Mouse (Mus musculus) urinary bladder, adult 18-20 months (tissue): Measurements from ENCODE around the gene 3110009E18Rik.
A peak's percentile ranks its signal among the peaks of the same experiment; 100 is the strongest.

Experiments used
- DNase-seq, 2 experiments: peaks; one replicate each; pipeline ENCODE4 v3.0.0; 2022; ENCODE audit warnings: low spot score in 2 of 2, mixed read lengths in 2 of 2

3110009E18Rik gene

DNA sequence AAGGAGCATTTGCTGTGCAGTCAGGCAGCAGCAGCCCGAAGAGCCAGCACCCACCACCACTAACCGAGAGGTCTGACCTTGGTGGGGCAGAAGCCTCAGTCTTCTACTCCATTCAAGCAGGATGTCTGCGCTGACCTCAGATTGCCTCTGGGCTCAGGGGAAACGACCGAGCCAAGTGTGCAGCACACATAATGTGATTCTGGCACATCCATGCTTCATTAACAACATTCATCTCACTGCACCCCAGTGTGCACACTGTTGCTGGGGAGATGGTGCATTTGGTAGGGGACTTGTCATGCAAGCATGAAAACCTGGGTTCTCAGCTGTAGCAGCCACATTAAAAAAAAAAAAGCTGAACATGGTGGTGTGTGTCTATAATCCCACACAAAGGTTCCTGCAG is 75.0 kb downstream of the 3110009E18Rik start:
- no peak for DNase-seq

DNA sequence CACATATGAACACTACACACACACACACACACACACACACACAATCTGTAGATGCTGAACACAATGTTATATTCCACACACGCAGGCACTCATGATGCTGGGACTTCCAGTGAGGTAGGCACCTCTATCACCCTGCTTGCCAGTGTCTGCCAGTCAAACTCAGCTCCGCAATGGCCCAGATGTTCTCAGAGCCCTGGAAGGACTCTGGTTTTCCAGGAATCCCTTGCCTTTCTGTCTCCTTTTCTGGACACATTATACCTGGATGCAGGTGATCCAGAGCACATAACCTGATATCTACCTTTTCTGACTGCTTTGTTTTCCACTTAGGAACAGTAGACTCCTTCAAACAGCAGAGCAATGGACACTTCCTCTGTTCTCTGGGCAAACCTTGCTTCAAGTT is 75.7 kb downstream of the 3110009E18Rik start:
- DNase-seq: no peak

DNA sequence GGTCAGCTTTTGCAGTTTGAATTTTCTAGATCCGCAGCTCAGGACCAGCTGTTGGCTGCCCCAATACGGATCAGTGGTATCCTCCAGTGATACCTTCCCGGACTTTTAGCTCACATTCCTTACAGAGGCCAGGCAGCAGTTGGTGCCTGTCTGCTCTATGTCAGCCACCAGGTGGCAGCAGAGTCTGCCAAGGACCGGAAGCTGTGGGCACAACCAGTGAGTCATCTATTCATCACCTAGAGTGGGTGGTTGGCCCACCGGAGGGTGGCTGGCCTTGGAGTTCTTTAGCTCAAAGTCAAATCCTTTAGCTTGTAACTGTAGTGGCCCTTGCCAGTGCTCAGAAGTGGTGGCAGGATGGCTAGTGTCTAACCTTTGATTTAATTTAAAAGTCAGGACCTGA is 76.2 kb downstream of the 3110009E18Rik start:
- peak; percentile 54 to 60 for DNase-seq

DNA sequence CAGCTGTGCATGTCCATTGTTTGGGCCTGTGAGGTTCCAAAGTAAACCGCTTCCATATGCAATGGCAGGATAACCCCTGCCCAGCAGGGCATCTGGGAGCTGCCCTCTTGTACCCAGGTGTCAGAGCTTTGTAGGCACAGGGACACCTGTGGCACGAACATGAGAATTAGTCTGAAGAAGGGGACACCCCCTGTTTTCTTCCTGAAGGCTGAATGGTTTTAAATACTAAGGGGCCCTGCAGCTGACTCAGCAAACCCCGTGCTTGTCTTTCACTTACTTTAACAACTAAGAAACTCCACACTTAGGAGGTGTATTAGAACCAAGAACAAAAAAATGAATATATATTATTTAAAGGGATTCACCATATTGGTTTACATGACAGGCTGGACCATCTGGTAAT is 77.2 kb downstream of the 3110009E18Rik start:
- DNase-seq: no peak

DNA sequence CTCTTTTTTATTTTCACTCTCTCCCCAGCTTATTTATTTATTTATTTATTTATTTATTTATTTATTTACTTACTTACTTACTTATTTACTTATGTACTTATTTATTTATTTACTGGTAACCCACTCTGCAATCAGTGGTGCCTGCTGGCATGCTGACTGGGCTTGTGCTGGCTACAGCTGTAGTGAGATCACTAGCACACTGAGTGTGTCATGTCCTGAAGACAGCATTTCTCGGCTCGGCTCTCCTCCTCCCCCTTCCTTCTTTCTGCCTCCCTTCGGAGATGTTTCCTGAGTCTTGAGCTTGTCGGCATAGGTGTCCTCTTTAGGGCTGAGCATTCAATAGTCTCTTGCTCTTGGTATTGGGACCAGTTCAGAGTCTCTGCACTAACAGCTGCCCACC is 78.0 kb downstream of the 3110009E18Rik start:
- DNase-seq: no peak

DNA sequence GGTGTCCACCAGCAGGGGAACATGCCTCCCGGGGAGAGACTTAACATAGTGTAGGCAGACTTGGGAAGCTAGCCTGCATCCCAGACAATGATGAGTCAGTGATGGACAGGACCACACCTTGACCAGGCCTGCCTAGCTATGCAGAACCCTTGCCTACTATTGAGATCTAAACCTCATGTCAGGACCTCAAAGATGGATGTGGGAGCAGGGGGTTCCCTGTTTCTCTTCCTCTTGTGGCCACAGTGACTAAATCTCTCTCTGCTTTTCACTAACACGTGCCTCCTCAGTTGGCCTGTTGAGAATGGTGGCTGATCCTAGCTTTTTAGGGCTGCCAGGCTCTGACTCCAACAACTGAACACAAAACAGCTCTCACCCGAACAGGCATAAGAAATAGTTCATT is 81.6 kb downstream of the 3110009E18Rik start:
- DNase-seq: no peak

DNA sequence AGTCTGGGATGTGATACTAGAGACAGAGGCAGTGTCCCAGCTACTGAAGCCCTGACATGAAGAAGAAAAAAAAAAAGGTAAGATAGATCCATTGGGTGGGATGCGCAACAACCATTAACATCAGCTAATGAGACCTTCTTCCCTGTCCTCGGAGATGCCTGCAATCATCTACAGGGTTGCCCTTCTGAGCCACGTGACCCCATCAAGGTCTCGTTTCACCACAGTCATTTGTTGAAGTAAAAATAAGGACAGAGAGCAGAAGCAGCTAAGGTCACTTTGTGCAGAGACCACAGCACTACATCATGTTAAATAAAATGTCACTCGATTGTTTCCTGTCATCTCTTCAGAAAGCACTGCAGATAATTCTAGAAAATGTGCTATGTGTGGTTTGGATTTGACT is 82.8 kb downstream of the 3110009E18Rik start:
- no peak for DNase-seq

DNA sequence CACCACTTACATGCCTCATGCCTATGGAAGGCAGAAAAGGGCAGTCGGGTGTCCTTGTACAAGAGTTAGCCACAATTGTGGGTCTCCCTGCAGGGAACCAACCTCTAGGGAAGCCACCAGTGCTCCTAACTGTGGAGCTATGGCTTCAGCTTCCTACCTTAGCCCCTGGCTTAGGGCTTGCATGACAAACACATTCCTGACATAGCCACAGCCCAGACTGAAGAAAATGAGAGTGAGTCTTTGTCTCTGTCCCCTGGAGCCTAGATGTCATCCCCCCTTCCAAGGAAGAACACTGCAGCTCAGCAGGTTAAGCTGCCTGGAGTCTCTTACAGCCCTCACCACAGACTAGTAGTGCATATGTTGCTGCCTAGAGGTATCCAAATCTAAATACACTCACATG is 83.8 kb downstream of the 3110009E18Rik start:
- DNase-seq: no peak

DNA sequence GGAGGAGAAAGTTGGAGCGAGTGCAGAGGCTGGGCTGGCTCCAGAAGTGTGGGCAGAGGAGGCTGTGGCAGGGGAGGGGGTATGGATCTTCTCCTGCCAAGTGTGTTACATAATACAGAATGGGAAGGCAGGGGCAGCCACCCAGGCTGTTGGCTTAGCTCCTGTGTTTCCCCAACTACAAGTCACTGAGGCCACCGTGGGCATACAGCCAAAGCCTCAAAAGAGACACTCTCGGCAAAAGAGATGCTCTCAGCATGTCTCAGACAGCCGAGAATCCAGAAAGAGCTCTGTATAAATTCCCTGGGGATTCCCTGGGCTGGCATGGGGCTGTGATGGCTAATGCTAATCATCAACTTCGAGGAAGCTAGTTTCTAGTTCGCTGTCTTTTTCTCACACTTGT is 86.6 kb downstream of the 3110009E18Rik start:
- no peak for DNase-seq

DNA sequence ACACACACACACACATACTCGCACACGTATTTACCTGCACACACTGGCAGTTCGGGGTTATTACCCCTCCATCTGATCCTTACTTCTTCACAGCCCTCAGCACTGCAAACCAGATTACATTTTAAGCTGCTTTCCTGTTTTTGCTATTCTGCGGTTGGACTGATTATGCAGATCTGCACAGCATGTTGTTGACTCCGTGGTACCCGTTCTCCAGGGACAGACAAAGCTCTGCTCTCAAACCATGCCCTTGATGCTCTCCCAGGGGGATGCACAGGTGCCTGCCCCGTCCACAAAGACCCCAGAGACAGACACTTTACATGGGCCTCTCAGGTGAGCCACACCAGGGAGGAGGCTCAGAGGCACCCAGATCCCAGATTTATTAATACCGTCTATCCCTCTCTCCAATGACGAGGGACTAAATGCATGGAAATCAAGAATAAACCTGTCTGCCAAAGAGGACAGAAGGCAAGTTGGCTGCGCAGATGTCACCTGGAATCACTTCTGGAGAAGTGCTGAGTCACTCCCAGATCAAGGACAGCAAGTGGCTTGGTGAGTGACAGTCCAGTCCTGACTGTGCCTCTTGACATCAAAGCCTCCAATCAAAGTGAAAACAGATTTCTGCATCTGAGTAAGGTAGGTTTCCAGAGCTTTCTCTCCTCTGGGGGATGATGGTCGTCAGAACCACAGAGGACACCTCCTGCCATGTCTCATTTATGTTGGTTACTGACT is 87.7 kb downstream of the 3110009E18Rik start:
- no peak for DNase-seq

DNA sequence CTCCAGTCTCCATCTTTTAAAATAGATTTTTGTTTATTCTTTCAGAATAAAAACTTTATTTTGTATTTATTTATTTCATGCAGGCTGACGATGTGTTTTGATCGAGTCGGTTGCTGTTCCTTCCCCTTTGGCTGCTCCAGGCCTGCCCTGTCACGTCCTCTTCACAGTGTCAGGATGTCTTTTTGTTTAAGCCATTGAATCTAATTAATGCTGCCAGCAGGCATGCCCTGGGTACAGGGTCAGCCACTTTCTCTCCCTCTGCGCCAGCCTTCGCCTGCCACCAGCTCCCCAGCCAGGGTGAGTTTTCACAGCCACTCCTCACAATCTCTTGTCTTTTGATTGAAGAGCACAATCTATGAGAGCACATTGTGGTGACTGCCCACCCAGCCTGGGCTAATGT is 99.9 kb downstream of the 3110009E18Rik start:
- no peak for DNase-seq

DNA sequence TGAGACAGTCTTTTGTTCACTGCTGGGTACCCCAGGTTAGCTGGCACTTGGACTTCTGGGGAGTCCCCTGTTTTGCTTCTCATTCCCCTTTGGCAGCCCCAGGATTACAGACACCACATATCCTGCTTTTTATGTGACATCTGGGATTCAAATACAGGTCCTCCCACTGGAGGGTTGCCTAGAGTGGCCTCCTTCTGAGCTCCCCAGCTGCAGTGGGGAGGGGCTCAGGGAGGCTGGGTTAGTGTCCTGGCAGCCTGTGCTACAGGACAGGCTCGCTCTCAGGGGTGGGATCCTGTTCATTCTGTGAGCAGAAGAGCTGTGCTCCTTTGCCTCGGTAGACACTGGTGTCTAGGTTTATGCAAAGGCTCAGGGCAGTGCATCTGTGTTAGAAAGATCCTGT is 100.3 kb downstream of the 3110009E18Rik start:
- no peak for DNase-seq

DNA sequence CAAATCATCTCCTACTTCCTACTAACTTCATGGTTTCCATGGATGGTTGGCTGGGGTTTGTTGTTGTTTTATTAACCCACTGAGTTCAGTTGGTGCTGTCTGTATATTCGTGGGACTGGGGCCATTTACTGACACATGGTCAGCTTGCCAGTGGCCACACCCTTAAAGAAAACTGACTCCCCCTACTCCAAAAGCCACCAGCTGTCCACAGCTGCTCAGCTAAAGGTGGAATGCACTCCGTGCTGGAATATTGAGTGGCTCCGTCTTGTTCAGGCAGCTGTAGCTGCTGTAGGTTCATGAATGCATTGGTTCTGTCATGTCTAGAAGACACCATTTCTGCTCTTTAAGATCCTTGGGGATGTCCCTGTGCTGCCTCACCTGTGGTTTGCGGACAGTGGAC is 102.6 kb downstream of the 3110009E18Rik start:
- DNase-seq: no peak

DNA sequence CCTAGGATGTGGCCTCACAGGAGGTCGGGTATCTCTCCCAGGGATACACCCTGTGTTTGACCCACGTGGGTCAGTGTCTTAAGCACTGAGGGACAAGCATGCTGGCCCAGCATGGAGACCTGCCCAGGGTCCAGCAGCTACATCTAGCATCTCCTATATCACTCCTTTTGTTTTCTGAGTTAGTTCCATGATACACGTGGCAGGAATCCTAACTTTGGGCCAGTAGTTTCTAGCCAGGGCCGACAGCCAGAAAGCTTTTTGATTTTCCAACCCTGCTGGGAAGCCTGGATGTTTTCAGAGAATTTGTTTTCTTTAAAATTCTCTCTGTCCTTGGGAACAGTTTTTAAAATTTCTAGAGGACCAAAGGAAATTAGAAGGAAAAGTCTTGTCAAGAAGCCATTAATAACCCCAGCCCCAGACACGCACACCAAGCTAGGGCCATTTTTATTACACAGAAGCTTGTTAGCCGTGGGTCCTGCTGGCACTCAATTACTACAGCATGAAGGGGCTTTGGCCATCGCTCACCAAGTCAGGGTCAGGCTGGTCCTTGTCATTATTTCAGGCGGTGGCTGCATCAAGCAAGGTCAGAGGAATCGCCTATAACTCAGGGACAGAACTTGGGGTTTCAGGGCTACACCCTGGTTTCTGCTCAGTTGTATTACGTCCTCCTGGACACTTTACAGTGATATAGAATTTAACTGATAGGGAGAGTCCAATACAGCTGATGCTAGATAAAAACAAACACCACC is 108.9 kb downstream of the 3110009E18Rik start:
- no peak for DNase-seq

DNA sequence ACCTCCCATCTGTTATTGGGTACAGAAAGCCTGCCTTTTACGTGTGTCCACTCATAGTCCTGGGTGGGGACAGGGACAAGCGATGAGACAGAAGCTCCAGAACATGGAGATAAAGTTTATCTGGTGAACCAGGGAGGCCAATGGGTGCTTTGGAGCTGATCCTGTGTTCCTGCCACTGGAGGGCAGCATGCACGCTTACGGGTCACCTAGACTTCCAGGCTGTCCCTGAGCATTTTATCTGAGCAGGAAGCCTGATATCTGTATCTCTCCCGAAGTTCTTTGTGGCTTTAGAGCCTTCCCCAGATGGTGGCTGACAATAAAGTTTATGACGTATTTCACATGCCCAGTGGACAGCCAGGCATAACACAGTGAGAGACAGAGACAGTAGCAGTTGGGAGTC is 110.3 kb downstream of the 3110009E18Rik start:
- DNase-seq: no peak

DNA sequence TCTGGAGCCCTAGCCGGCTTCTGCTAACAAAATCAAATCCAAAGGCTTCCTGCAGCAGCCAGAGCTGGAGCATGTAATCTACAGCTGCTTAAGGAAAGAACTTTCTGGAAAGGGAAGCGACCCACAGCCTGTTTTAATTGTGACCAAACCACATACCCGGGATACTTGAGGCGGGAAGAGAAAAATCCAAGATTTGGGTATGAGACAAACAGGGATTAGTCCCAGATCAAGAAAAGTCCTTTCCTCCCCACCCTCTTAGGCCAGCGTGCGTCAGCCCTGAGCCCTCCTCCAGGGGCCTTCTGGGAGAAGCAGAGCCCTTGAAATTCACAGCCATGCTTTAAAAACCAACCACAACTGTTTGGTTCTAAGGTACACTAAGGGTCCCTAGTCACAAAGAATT is 111.2 kb downstream of the 3110009E18Rik start:
- DNase-seq: peak in 1 of 2 experiments; percentile 17

DNA sequence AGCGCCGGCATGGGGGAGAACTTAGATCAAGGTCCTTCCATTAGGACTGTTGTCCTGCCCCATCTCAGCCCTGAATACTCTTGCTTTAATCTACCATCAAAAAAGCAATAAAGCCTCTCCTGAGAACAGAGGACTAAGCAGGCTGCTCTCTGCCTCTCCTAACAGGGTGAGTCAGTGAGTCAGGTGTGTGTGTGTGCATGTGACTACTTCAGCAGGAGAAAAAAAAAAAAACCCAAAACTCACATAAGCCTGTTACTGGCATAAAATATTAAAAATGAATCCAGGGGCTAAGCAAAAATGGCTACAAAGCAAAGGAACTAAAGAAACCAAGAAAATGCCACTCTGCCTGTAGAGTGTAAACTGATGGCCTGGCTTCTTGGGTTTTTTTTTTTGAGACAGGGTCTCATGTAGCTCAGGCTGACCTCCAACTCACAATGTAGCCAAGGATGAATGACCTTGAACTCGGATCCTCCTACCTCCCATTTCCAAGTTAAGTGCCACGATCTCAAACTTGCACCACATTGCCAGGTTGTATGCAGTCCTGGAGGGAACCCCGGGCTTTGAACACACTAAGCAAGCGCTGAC is 114.7 kb downstream of the 3110009E18Rik start:
- no peak for DNase-seq

DNA sequence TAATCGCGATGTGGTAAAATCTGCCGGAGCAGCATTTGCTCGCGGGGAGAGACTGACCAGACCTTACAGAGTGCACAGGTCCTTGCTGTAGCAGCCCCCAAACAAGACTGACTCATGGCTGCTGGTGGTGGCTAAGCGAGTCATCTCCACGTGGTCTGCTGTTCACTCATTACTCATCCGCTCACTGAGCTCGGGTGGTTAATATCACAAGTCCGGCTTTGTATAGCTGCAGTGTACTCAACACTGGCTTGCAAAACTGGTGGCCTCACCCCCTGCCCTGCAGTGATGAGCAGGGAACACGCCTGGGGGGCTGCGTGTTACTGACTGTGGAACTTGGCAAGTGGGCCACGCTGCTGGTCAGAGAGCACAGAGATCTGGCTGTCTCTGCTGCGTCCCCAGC is 115.4 kb downstream of the 3110009E18Rik start:
- no peak for DNase-seq

DNA sequence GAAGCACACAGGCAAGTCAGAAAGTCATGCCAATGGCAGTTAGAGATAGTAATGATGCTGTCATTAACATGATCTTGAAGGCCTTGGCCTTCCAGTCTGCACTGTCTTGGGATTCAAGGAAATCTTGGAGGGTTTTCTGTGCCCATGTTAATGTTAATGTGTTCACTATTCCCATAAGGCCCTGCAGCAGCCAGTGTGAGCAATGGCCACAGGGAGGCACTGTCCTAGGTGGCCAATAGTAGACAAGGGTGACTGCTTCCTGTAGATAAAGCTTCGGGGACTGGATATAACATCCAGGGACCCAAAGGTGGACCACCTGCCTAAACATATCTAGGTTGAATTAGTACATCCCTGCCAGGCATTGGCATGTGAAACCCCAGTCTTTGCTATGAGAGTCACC is 116.1 kb downstream of the 3110009E18Rik start:
- DNase-seq: no peak
